Mouse (Mus musculus): Measurements from ENCODE around the gene 1700025F22Rik.
"Not testable (repeated sequence)": the region's sequence is repeated elsewhere in the genome, so short reads cannot be mapped to it uniquely, and the experiment has no call there.

The 1700025F22Rik gene

GRCm38 (mm10) chr19:11165172-11165571, at the start of gene 1700025F22Rik:
Gene 1700025F22Rik, minus strand, starts transcription at chr19:11165320.
- peak; percentile 8 for DNase-seq

- peak; percentile 3 for DNase-seq
Measured at GRCm38 (mm10) chr19:11196546-11196945, 31.4 kb upstream of the 1700025F22Rik start, which contains the start of gene Ms4a13. Gene Ms4a13, minus strand, starts transcription at chr19:11196737.

GRCm38 (mm10) chr19:11192552-11192951, 27.4 kb upstream of the 1700025F22Rik start:
- DNase-seq, result no peak

GRCm38 (mm10) chr19:11184121-11184520, 19.0 kb upstream of the 1700025F22Rik start:
- peak; percentile 16 for DNase-seq

- DNase-seq, result no peak
Measured at GRCm38 (mm10) chr19:11177464-11177863, 12.3 kb upstream of the 1700025F22Rik start.

GRCm38 (mm10) chr19:11157890-11158289, 7.2 kb downstream of the 1700025F22Rik start:
- not testable (repeated sequence) for DNase-seq

GRCm38 (mm10) chr19:11135336-11135735, 29.8 kb downstream of the 1700025F22Rik start:
- DNase-seq, result no peak

GRCm38 (mm10) chr19:11134852-11135251, 30.3 kb downstream of the 1700025F22Rik start:
- no peak for DNase-seq

GRCm38 (mm10) chr19:11130776-11131175, 34.3 kb downstream of the 1700025F22Rik start, which contains the start of gene 1700017D01Rik:
Gene 1700017D01Rik, minus strand, starts transcription at chr19:11130876.
- DNase-seq, result not testable (repeated sequence)

GRCm38 (mm10) chr19:11129702-11130101, 35.4 kb downstream of the 1700025F22Rik start:
- DNase-seq, result no peak

- peak; percentile 7 for DNase-seq
Measured at GRCm38 (mm10) chr19:11121016-11121420, 44.1 kb downstream of the 1700025F22Rik start.

GRCm38 (mm10) chr19:11119338-11119737, 45.8 kb downstream of the 1700025F22Rik start:
- no peak for DNase-seq

- no peak for DNase-seq
Measured at GRCm38 (mm10) chr19:11107746-11108145, 57.4 kb downstream of the 1700025F22Rik start.

- no peak for DNase-seq
Measured at GRCm38 (mm10) chr19:11101880-11102279, 63.2 kb downstream of the 1700025F22Rik start.

GRCm38 (mm10) chr19:11098401-11098800, 66.7 kb downstream of the 1700025F22Rik start:
- DNase-seq, result no peak

- DNase-seq, result not testable (repeated sequence)
Measured at GRCm38 (mm10) chr19:11092131-11092530, 73.0 kb downstream of the 1700025F22Rik start.

All from liver (tissue).